Mouse (Mus musculus) olfactory bulb, adult 2 months (tissue): Measurements from ENCODE around the gene Fgfr2. TPM values are rescaled to one million over a fixed set of nuclear protein-coding genes. Genes with fewer than 3 reads are reported as not detected.

Experiments
- H3K27ac ChIP-seq: fragments of 200-500 bp; 2 replicates; pipeline ENCODE4 v1.5.1; 2012; ENCODE audit warnings: low read depth, low read length; ENCODE audit not compliant: insufficient read depth
- H3K4me1 ChIP-seq: fragments of 200-500 bp; 2 replicates; pipeline ENCODE4 v1.6.1; 2012; ENCODE audit warnings: low read length; ENCODE audit not compliant: control insufficient read depth, insufficient read depth
- H3K4me3 ChIP-seq: fragments of 200-500 bp; 2 replicates; pipeline ENCODE4 v1.5.1; 2012; ENCODE audit warnings: mild to moderate bottlenecking, low read depth, low read length, moderate library complexity; ENCODE audit not compliant: insufficient read depth
- CTCF ChIP-seq: fragments of 200-500 bp; IDR thresholded peaks from 2 replicates; pipeline ENCODE4 v1.5.1; 2012; ENCODE audit warnings: low read depth, mild to moderate bottlenecking, low read length, moderate library complexity; ENCODE audit not compliant: insufficient read depth
- POLR2A ChIP-seq: fragments of 200-500 bp; IDR thresholded peaks from 2 replicates; pipeline ENCODE4 v1.6.1; 2012; ENCODE audit warnings: mild to moderate bottlenecking, low read depth, low read length, moderate library complexity; ENCODE audit not compliant: insufficient read depth
- WGBS: fragments of 180-500 bp; shearing (Covaris S2); methylation state at CpG from one replicate; pipeline ENCODE4 v1.1.7; 2018; 5-methylcytosine and 5-hydroxymethylcytosine counted together
- polyA plus RNA-seq: library from polyadenylated mRNA; stranded (reverse); fragments of >200 nt; gene quantifications from 2 replicates; pipeline ENCODE4 v1.2.4, GENCODE M21; 2012; ENCODE audit warnings: low replicate concordance; ENCODE audit not compliant: missing spikeins, insufficient read depth, insufficient read length

Gene Fgfr2
- polyA plus RNA-seq, 1 experiment = not detected

DNA sequence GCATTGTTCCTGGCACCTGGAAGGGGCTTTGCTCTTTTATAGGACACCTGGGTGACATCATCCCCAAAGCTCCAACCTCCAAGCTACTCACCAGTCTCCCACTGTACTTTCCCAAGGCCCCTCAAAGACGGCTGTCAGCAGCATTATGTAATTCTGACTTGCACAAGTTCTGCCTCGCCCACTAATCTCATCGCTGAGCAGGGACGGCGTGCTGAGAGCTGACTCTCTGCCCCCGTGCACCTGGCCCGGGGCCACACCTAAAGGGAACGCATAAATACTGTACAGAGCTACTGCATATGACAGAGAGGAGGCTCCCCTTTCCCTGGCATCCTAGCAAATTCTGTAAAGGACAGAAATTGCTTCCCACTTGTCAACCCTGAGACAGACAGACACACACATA lies 810.8 kb downstream of the Fgfr2 start:
- Histone ChIP-seq H3K4me1 (0 out of 2 replicates have a peak, but pooled peaks cover 15% of the 10 kb centered on the region), H3K4me3 (no peak overlapping the region), H3K27ac (no peak overlapping the region)
- TF ChIP-seq POLR2A (no peak), CTCF (no peak)
- WGBS = 87% methylated on average over 8 of the region's 8 CpGs

DNA sequence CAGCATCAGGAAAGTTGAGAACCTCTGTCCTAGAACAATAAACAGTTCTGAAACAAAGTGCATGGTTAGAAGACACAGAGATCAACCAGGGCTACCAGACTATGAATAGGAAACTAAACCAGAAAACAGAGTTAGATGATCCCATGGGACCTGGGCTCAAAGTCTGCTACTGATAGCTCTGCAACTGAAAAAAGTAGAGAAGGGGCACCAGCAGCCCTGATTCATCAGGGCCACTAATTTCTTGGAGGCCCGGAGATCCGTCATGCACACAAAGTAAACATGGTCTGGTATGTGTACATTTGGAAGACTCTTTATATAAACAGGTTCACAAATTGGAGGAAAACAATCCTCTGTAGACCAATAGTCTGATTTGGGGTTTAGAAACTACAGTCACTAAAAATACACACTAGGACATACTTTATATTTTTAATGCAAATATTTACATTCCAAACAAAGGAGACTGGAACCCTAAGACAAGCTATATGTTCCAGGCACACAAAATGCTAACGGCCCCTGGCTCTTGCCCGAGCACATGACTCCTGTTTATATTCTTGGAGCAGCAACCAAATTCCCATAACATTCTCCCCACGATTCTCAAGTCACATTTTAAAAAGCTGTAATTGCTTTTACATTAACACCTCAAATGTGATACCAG lies 814.5 kb downstream of the Fgfr2 start:
- no peak for TF ChIP-seq CTCF
- no peak for TF ChIP-seq POLR2A
- no peak overlapping the region for H3K4me3 ChIP-seq
- WGBS = 86% methylated on average over 5 of the region's 5 CpGs
- no peak overlapping the region for H3K27ac ChIP-seq
- H3K4me1 ChIP-seq = no peaks in the 10 kb centered on the region

DNA sequence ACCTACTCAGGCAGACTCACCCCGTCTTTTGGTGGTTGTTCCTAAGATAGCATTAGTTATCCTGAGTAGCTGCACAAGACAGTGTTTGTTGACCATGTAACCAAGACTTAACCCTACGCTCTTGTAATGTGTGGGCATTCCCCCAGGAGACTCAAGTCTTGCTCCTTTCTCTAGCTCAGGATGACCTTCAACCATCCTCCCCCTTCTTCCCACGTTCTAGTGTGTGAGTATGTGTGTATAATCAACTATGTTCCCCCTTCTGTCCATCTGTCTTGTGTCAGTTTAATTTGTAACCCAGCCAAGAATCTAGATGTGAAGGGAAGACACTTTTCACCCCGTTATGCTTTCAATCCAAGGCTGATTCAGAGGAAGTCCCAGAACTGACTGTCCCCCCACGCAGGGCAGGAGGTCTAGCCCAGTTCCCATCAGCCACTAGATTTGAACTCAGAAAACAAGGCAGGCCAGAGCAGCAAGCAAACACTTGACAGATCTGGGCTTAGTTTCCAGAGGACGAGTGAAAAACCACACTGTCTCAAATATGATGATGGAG lies 815.4 kb downstream of the Fgfr2 start:
- Histone ChIP-seq H3K27ac (no peak overlapping the region), H3K4me3 (no peak overlapping the region), H3K4me1 (0 out of 2 replicates have a peak, but pooled peaks cover 2% of the 10 kb centered on the region)
- TF ChIP-seq CTCF (no peak), POLR2A (no peak)
- WGBS = 84% methylated on average over 6 of the region's 6 CpGs

DNA sequence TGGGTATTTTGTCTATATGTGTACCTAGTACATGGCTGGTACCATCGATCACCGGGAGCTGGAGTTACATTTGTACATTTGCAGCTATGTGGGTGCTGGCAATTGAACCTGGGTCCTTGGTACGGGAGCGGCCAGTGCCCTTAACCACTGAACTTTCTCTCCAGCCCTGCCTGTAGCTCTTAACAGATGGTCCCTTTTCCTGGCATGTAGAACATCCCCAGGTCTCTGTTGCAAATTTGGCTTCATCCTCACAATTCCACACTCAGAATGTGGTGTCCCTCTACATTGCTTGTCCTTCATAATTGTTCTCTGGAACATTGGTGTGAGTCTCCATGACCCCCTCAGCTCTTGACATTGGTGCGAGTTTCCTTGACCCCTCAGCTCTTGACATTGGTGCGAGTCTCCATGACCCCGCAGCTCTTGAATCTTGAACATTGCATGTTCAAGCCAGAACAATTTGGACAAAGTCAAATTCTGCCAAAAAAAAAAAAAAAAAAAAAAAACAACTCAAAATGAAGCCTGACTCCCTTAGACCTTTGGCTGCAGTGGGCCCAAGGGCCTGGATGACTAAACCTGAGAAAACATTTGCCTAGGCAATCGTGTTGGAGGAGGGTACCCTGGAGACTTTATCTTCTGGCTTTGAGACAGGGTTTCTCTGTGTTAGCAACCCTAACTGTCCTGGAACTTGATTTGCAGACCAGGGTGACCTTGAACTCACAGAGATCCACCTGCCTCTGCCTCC lies 816.3 kb downstream of the Fgfr2 start:
- WGBS = 97% methylated on average over 8 of the region's 8 CpGs
- no peak for TF ChIP-seq POLR2A
- TF ChIP-seq CTCF = no peak
- Histone ChIP-seq H3K4me1 (peaks cover 6% of the 10 kb centered on the region; the same call in 1 of the 2 replicates), H3K4me3 (no peak overlapping the region), H3K27ac (no peak overlapping the region)

DNA sequence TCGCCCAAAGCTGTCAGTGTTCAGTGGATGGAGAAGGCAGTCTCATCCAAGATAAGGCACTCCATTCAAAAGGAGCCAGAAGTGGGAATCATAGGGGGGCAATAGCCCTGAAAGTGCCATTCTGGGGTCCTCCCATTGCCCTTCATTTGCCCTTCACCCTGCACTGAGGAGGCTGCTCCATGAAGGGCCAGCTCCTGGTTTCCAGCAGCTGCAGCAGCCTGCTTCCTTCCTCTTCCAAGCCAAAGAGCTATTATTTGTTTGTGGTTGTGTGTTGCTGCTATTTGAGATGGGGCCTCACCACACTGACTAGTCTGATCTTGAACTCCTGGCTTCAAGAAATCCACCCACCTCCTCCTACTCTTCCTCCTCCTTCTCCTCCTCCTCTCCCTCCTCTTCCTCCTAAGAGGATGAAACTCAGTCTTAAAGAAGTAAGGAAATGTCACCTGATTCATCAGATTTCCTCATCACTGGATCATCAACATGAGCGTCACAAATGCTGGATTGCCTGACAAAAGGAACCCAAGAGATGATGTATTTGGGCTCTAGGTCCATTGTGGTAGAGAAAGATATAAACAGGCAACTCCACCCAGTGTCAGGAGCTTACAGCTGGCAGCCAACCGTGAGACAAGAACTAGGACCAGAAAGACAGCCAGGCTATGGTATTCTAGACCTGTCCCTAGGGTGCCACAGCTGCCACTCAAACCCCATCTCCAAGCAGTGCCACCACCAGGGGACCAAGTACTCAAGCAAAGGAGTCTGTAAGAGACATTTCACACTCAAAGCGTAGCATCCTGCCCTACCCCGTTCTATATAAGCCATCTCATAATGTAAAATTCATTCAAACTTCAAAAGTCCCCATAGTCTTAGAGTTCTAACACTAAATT lies 817.4 kb downstream of the Fgfr2 start:
- no peak for TF ChIP-seq POLR2A
- TF ChIP-seq CTCF = no peak
- WGBS = 93% methylated on average over 5 of the region's 5 CpGs

DNA sequence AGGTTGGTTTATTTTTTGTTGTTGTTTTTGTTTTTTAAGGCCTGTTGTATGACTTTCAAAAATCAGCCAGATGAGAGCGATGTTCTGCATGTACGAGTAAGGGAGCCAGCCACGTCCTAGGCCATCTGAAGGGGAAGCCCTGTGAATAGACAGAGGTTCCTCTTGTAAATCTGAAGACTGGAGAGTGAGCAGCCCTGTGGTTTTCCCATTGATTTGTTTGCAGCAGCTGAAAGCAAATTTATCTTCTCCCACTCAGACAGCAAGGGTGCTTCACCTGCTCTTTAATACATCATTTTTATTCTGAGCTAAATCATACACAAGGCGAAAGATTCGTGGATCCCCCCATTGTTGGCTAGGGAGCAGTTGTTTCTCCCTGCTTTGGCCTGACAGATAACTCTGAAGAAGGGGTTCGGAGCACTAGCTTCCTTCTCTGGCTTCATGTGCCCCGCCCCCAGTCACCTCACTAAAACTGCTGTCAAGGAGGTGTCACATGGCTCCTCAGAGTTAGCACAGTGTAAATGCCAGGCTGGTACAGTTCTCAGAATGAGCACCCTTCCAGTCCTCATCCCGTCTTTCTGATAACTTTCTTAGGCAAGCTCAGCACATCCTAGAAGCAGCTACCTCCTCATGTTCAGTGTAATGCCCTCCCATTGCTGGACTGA lies 818.6 kb downstream of the Fgfr2 start:
- no peak for TF ChIP-seq CTCF
- no peak for TF ChIP-seq POLR2A
- Histone ChIP-seq H3K4me1 (peaks cover 8% of the 10 kb centered on the region; the same call in 1 of the 2 replicates), H3K27ac (no peak overlapping the region), H3K4me3 (no peak overlapping the region)
- 81% methylated on average over 8 of the region's 8 CpGs for WGBS

More for the DNA sequence above, 817.4 kb downstream of the Fgfr2 start:
- no peak overlapping the region for H3K4me3 ChIP-seq
- H3K4me1 ChIP-seq = peaks cover 6% of the 10 kb centered on the region; the same call in 1 of the 2 replicates
- H3K27ac ChIP-seq = no peak overlapping the region

DNA sequence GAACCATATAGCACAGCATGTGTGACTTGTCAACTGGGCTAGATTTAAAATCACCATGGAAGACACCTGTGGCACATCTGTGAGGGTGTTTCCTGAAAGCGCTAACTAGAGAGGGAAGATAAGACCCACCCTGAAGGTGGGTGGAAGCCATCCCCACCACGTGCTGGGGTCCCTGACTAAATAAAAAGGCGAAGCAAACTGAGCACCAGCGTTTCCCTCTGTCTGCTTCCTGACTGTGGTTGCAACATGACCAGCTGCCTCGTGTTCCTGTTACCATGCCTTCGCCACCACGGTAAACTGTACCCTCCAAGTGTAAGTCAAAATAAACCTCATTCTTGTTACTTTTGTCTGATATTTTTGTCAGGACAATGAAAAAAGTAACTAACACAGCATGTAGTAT lies 819.2 kb downstream of the Fgfr2 start:
- 70% methylated on average over 7 of the region's 7 CpGs for WGBS
- TF ChIP-seq CTCF = no peak
- Histone ChIP-seq H3K4me3 (no peak overlapping the region), H3K4me1 (peaks cover 8% of the 10 kb centered on the region; the same call in 1 of the 2 replicates), H3K27ac (no peak overlapping the region)
